Mouse (Mus musculus) limb, embryonic 14.5 days (tissue): ENCODE data around the gene Ina. TPM values are rescaled to one million over a fixed set of nuclear protein-coding genes. Genes with fewer than 3 reads are reported as not detected.

ENCODE experiments used
- ATAC-seq: fragments of 200-750 bp; cut with Nextera tagmentation; 2 replicates; pipeline ENCODE4 v1.8.0; 2017; ENCODE audit warnings: low read depth, moderate number of reproducible peaks, moderate TSS enrichment; ENCODE audit not compliant: low FRiP score
- DNase-seq: peaks from one replicate; pipeline ENCODE4 v3.0.0-alpha.2; 2015; ENCODE audit warnings: low spot score
- H3K27ac ChIP-seq: fragments of 300-500 bp; sonication (generic); replicated peaks from 2 replicates; pipeline ENCODE4 v1.5.1; 2014; ENCODE audit warnings: low read depth, mild to moderate bottlenecking, low read length, moderate library complexity, mixed read lengths
- H3K27me3 ChIP-seq: fragments of 300-500 bp; sonication (generic); 2 replicates; pipeline ENCODE4 v1.6.1; 2014; ENCODE audit warnings: low read length, mixed read lengths; ENCODE audit not compliant: control insufficient read depth, insufficient read depth
- H3K36me3 ChIP-seq: fragments of 300-500 bp; sonication (generic); 2 replicates; pipeline ENCODE4 v1.6.1; 2014; ENCODE audit warnings: mild to moderate bottlenecking, low read length, moderate library complexity, mixed read lengths; ENCODE audit not compliant: control insufficient read depth, insufficient read depth
- H3K4me1 ChIP-seq: fragments of 300-500 bp; sonication (generic); 2 replicates; pipeline ENCODE4 v1.6.1; 2014; ENCODE audit warnings: antibody characterized with exemption, low read length, mixed read lengths; ENCODE audit not compliant: control insufficient read depth, insufficient read depth
- H3K4me2 ChIP-seq: fragments of 300-500 bp; sonication (generic); replicated peaks from 2 replicates; pipeline ENCODE4 v1.6.1; 2014; ENCODE audit warnings: low read depth, mild to moderate bottlenecking, low read length, moderate library complexity; ENCODE audit not compliant: severe bottlenecking
- H3K4me3 ChIP-seq: fragments of 300-500 bp; sonication (generic); replicated peaks from 2 replicates; pipeline ENCODE4 v1.5.1; 2014; ENCODE audit warnings: low read length
- H3K9ac ChIP-seq: fragments of 300-500 bp; sonication (generic); 2 replicates; pipeline ENCODE4 v1.6.1; 2014; ENCODE audit warnings: mild to moderate bottlenecking, low read depth, low read length, moderate library complexity; ENCODE audit not compliant: severe bottlenecking
- H3K9me3 ChIP-seq: fragments of 300-500 bp; sonication (generic); 2 replicates; pipeline ENCODE4 v1.6.1; 2016; ENCODE audit warnings: low read length; ENCODE audit not compliant: control insufficient read depth
- POLR2A ChIP-seq: fragments of 200-500 bp; IDR thresholded peaks from 2 replicates; pipeline ENCODE4 v1.8.0; 2012; ENCODE audit warnings: inconsistent platforms, mild to moderate bottlenecking, moderate library complexity, borderline replicate concordance; ENCODE audit not compliant: insufficient read depth, insufficient read length; ENCODE audit errors: extremely low read depth
- WGBS: fragments of 180-500 bp; shearing (Covaris S2); extraction: QIAGEN DNeasy Blood & Tissue Kit; methylation state at CpG from one replicate; pipeline ENCODE4 v1.1.7; 2014; 5-methylcytosine and 5-hydroxymethylcytosine counted together
- polyA plus RNA-seq, 2 experiments: library from polyadenylated mRNA; depleted of rRNA in 1 of 2; stranded (reverse) in 1 of 2; unstranded in 1 of 2; fragments of >200 nt; fragmentation: Nextera tagmentation in 1 of 2; extraction: Ambion mirVana in 1 of 2; gene quantifications; 2 replicates each; pipeline versions ENCODE4 v1.2.1 to v1.2.3; 2012 to 2014

Gene Ina
- polyA plus RNA-seq (2012; rRNA removed) (1.2 and 1.3 TPM in 2 replicates), polyA plus RNA-seq (2014; fragmentation: Nextera tagmentation; extraction: Ambion mirVana) (0.40 and 0.48 TPM in 2 replicates)

DNA sequence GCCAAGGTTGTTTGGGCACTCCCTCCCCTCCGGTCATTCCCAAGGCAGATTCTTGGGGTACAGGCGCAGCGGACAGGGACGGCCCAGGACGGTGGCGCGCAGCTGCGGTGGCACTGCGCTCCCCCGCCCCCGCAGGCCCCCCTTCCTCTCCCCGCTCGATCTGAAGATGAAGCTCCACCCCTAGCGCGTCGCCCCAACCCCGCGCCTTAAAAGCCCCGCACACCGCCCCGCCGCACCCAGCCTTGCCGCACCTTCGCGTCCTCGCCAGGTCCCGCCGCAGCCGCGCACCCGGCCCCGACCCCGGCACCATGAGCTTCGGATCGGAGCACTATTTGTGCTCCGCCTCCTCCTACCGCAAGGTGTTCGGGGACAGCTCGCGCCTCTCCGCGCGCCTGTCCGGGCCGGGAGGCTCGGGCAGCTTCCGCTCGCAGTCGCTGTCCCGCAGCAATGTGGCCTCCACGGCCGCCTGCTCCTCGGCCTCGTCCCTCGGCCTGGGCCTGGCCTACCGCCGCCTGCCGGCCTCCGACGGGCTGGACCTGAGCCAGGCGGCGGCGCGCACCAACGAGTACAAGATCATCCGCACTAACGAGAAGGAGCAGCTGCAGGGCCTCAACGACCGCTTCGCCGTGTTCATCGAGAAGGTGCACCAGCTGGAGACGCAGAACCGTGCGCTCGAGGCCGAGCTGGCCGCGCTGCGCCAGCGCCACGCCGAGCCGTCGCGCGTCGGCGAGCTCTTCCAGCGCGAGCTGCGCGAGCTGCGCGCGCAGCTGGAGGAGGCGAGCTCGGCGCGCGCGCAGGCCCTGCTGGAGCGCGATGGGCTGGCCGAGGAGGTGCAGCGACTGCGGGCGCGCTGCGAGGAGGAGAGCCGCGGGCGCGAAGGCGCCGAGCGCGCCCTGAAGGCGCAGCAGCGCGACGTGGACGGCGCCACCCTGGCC lies at the start of gene Ina, which contains the start of gene Nt5c2:
Gene Ina, plus strand, starts transcription at position 252 of the 935 bp plus-strand sequence.
Gene Nt5c2, minus strand, starts transcription at position 707 of the 935 bp plus-strand sequence.
- no peaks in the 10 kb centered on the region for H3K36me3 ChIP-seq
- H3K9me3 ChIP-seq, result no peaks in the 10 kb centered on the region
- peak within 1 kb of the TSS; percentile 50 for H3K4me3 ChIP-seq
- H3K27me3 ChIP-seq, result peaks cover 54% of the 10 kb centered on the region
- TF ChIP-seq POLR2A, result no peak
- H3K9ac ChIP-seq, result peak within 1 kb of the TSS; percentile 31; the same call in 1 of the 2 replicates
- H3K4me2 ChIP-seq, result peak within 1 kb of the TSS; percentile 88
- H3K4me1 ChIP-seq, result peaks cover 5% of the 10 kb centered on the region
- ATAC-seq, result peak; percentile 86
- peak; percentile 76 for DNase-seq
- WGBS, result under 1% methylated on average over 53 of the region's 124 CpGs
- no peak within 1 kb of the TSS for H3K27ac ChIP-seq

DNA sequence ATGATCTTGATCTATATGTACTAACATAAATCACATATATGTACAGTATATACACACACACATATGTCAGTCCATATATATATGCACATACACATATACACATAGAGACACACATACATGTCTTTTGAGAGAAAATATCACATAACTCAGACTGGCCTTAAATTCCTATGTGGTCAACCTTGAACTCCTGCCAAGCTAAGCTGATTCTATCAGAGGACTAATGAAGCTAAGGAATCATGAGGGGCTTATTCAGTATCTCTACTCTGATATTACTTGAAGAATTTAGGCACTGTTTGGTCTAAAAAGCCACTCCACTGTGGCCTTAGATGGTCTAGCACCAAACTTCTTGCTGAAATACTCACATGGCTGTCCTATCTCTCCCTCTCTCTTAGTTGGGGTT lies 49.0 kb upstream of the Ina start:
- ATAC-seq (no peak), DNase-seq (no peak)
- H3K27ac ChIP-seq, result no peak overlapping the region
- no peak overlapping the region for H3K4me2 ChIP-seq
- H3K27me3 ChIP-seq, result no peaks in the 10 kb centered on the region
- no peak for TF ChIP-seq POLR2A
- H3K9ac ChIP-seq, result no peak overlapping the region
- H3K36me3 ChIP-seq, result no peaks in the 10 kb centered on the region
- H3K4me1 ChIP-seq, result peaks cover 7% of the 10 kb centered on the region
- H3K9me3 ChIP-seq, result no peaks in the 10 kb centered on the region
- H3K4me3 ChIP-seq, result no peak overlapping the region

DNA sequence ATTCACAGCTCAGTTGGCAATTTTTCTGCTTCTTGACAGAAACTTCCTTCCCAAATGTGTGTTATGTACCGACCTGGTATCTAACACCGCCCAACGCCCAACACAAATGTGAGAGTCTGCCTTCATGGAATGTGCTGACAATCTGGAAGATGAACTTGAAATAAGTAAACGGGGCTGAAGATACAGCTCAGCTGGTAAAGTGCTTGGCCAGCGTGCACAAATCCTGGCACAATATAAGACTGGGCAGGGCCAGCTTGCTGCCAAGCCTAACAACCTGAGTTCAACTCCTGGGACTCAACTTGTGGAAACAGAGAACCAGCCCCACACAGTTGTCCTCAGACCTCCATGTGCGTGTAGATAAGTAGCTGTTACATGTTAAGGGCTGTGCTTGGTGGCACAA lies 48.2 kb upstream of the Ina start:
- ATAC-seq (no peak), DNase-seq (no peak)
- no peak overlapping the region for H3K4me2 ChIP-seq
- no peaks in the 10 kb centered on the region for H3K36me3 ChIP-seq
- no peak overlapping the region for H3K4me3 ChIP-seq
- no peak overlapping the region for H3K27ac ChIP-seq
- H3K4me1 ChIP-seq, result peaks cover 3% of the 10 kb centered on the region; the same call in 1 of the 2 replicates
- no peak overlapping the region for H3K9ac ChIP-seq
- WGBS, result 92% methylated on average over 6 of the region's 6 CpGs
- H3K27me3 ChIP-seq, result no peaks in the 10 kb centered on the region
- H3K9me3 ChIP-seq, result no peaks in the 10 kb centered on the region
- no peak for TF ChIP-seq POLR2A

DNA sequence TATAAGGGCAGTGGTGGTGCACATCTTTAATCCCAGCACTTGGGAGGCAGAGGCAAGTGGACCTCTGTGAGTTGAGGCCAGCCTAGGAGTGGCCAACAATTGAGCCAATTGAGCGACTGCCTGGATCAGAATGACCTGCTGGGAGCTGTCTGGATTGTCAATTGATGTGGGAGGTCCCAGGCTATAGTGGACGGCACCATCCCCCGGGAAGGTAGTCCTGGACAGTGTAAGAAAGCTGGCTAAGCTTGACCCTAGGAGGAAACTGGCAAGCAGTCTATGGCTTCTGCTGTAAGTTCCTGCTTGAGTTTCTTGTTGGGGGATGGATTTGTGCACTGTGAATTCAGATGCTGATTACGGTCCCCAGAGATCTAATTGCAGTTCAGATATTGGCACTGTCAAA lies 46.6 kb upstream of the Ina start:
- WGBS, result 68% methylated on average over 4 of the region's 4 CpGs
- ATAC-seq, result no peak
- Histone ChIP-seq H3K4me3 (no peak overlapping the region), H3K4me2 (no peak overlapping the region), H3K36me3 (no peaks in the 10 kb centered on the region), H3K27me3 (no peaks in the 10 kb centered on the region), H3K9me3 (no peaks in the 10 kb centered on the region), H3K4me1 (peaks cover 3% of the 10 kb centered on the region; the same call in 1 of the 2 replicates), H3K27ac (no peak overlapping the region), H3K9ac (no peak overlapping the region)
- DNase-seq, result no peak
- no peak for TF ChIP-seq POLR2A

DNA sequence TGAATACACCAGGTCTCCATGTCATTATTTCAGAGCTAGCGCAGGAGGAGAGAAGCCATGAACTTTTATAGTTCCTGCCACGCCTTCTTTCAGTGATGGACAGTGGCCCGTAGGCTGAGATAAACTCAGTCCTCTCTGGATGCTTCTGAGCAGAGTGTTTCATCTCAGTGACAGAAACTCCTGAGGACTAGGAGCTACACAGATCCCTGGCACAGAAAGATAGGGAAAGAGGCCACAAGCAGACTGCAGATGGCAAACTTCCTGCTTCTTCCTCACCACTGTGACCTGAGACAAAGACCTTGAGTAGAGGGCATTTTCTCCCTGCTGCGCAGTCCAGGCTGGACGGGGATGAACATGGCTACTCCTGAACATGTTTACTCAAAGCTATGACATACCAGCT lies 45.7 kb upstream of the Ina start:
- Histone ChIP-seq H3K4me3 (no peak overlapping the region), H3K36me3 (no peaks in the 10 kb centered on the region), H3K4me1 (peaks cover 3% of the 10 kb centered on the region; the same call in 1 of the 2 replicates), H3K4me2 (no peak overlapping the region), H3K9ac (no peak overlapping the region), H3K27ac (no peak overlapping the region), H3K9me3 (no peaks in the 10 kb centered on the region), H3K27me3 (no peaks in the 10 kb centered on the region)
- ATAC-seq, result no peak
- 74% methylated on average over 5 of the region's 5 CpGs for WGBS
- no peak for DNase-seq
- TF ChIP-seq POLR2A, result no peak
